Mouse (Mus musculus) brain, embryonic 14.5 days (tissue): ENCODE data around the gene Ssc4d. TPM values are rescaled to one million over a fixed set of nuclear protein-coding genes. Genes with fewer than 3 reads are reported as not detected.

Experiments used
- DNase-seq: peaks from one replicate; pipeline ENCODE4 v3.0.0-alpha.2; 2011; ENCODE audit warnings: low read depth
- CTCF ChIP-seq: fragments of 200-500 bp; IDR thresholded peaks from 2 replicates; pipeline ENCODE4 v1.5.1; 2012; ENCODE audit warnings: inconsistent platforms, mild to moderate bottlenecking, moderate library complexity, borderline replicate concordance; ENCODE audit not compliant: insufficient read depth, insufficient read length; ENCODE audit errors: extremely low read depth
- POLR2A ChIP-seq: fragments of 200-500 bp; IDR thresholded peaks from 2 replicates; pipeline ENCODE4 v1.6.1; 2012; ENCODE audit warnings: mild to moderate bottlenecking, inconsistent platforms, borderline replicate concordance; ENCODE audit not compliant: poor library complexity, insufficient read depth, insufficient read length, severe bottlenecking; ENCODE audit errors: extremely low read depth
- polyA plus RNA-seq: library from polyadenylated mRNA; depleted of rRNA; stranded (reverse); fragments of >200 nt; gene quantifications from 2 replicates; pipeline ENCODE4 v1.2.3, GENCODE M21; 2012; rRNA removed

The Ssc4d gene
- polyA plus RNA-seq, 1 experiment, result 2.1 TPM

DNA sequence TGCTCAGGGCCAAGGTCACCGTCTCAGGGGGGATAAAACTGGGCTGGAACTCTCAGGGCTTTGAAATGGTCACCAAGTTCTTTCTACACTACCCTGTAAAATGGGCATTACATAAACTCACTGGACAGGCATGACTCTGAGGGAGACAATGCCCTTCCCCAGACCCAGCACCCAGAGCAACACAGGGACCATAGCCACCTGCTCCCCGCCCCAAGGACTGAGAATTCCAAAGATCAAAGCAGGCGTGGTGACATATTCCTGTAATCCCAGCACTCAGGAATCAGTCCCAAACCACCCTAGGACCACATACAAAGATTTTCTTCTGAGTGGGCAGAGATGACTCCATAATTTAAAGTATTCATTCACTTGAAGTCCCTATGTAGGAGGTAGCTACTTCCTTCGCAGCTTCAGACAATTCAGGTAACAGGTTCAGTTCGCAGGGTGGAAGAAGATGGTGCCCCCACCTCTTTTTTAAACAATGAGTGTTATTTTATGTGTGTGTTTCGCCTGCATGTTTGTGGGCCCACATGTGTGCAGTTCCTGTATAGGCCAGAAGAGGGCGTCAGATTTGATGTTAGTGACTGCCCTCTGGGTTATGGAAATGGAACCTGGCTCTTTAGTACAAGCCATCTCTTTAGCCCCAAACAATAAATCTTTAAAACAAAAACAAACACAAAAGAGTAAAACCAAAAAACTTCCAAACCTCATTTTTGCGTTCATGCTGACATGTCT lies 56.8 kb downstream of the Ssc4d start:
- DNase-seq, result no peak
- peak; percentile 46; the same call in 1 of the 2 replicates for TF ChIP-seq CTCF
- no peak for TF ChIP-seq POLR2A

- no peak for DNase-seq
- TF ChIP-seq POLR2A (no peak), CTCF (no peak)
These were observed 57.7 kb downstream of the Ssc4d start for GRCm38 (mm10) chr5:135916601-135917000.

- no peak for DNase-seq
- no peak for TF ChIP-seq POLR2A
- TF ChIP-seq CTCF, result no peak
These were observed 58.2 kb downstream of the Ssc4d start for GRCm38 (mm10) chr5:135916051-135916565.

GRCm38 (mm10) chr5:135914156-135914555 lies 60.2 kb downstream of the Ssc4d start:
- TF ChIP-seq CTCF (no peak), POLR2A (no peak)
- no peak for DNase-seq

- no peak for DNase-seq
- no peak for TF ChIP-seq POLR2A
- TF ChIP-seq CTCF, result no peak
These were observed 61.1 kb downstream of the Ssc4d start for GRCm38 (mm10) chr5:135913201-135913600.

GRCm38 (mm10) chr5:135911633-135912220 lies 62.6 kb downstream of the Ssc4d start:
- TF ChIP-seq POLR2A, result no peak
- TF ChIP-seq CTCF, result no peak
- DNase-seq, result no peak

GRCm38 (mm10) chr5:135910813-135911212 lies 63.5 kb downstream of the Ssc4d start:
- DNase-seq, result no peak
- TF ChIP-seq CTCF (no peak), POLR2A (no peak)

Other genes starting within 250 kb of the Ssc4d start
- gene Tmem120a, start 230.1 kb downstream of the Ssc4d start, polyA plus RNA-seq, result 36.9 and 39.3 TPM in 2 replicates
- gene Styxl1, start 196.1 kb downstream of the Ssc4d start, polyA plus RNA-seq, result 0.08 and 0.15 TPM in 2 replicates
- 476 and 499 TPM in 2 replicates for gene Mdh2, start 196.1 kb downstream of the Ssc4d start, polyA plus RNA-seq
- 57.1 and 82.6 TPM in 2 replicates for gene Srrm3, start 167.6 kb downstream of the Ssc4d start, polyA plus RNA-seq
- gene Hspb1, start 86.6 kb downstream of the Ssc4d start, polyA plus RNA-seq, result 17.2 and 27.4 TPM in 2 replicates
- 258 and 495 TPM in 2 replicates for gene Ywhag, start 39.9 kb downstream of the Ssc4d start, polyA plus RNA-seq
- 0.18 and 0.21 TPM in 2 replicates for gene Zp3, start 5.6 kb upstream of the Ssc4d start, polyA plus RNA-seq
- 26.7 and 28.4 TPM in 2 replicates for gene Dtx2, start 20.3 kb upstream of the Ssc4d start, polyA plus RNA-seq
- 0.06 and 0.11 TPM in 2 replicates for gene Upk3b, start 64.0 kb upstream of the Ssc4d start, polyA plus RNA-seq
- 0.26 and 0.40 TPM in 2 replicates for gene Upk3bl, start 80.0 kb upstream of the Ssc4d start, polyA plus RNA-seq
- 9.5 and 18.1 TPM in 2 replicates for gene Rasa4, start 109.4 kb upstream of the Ssc4d start, polyA plus RNA-seq
- 144 and 199 TPM in 2 replicates for gene Polr2j, start 142.1 kb upstream of the Ssc4d start, polyA plus RNA-seq
- 45.7 and 69.0 TPM in 2 replicates for gene Lrwd1, start 161.5 kb upstream of the Ssc4d start, polyA plus RNA-seq
- 17.5 and 21.8 TPM in 2 replicates for gene Alkbh4, start 161.6 kb upstream of the Ssc4d start, polyA plus RNA-seq
- gene Orai2, start 196.2 kb upstream of the Ssc4d start, polyA plus RNA-seq, result 52.2 and 58.5 TPM in 2 replicates
- 36.3 and 37.2 TPM in 2 replicates for gene Prkrip1, start 224.4 kb upstream of the Ssc4d start, polyA plus RNA-seq